Mouse (Mus musculus): ENCODE data around the gene Twnk. TPM values are rescaled to one million over a fixed set of nuclear protein-coding genes. Genes with fewer than 3 reads are reported as not detected.

Twnk gene
- 10 to 100 TPM; 34.8 to 40.2 (median 37.5) TPM for total RNA-seq (2022)

DNA sequence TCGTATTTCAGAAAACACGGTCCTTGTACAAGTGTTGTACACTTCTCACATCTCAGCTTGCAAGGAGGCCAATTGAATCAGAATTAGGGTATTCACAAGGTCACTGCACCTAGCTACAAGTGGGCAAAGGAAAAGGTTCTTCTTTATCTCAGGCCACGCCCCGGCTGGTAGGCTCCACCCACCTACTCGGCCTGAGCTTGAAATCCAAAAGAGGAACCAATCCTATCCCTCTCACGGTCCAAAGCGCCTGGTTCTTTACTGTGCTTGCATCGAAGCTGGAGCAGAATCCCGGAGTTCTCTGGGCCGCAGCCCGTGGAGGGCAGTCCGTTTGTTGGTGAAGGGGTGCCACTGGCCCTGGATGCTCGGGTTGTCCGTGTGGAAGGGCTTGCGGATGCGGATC lies at the start of gene Twnk:
Gene Twnk (plus strand): TSS at position 220 of the 400 bp plus-strand sequence.
- DNase-seq, result peak; percentile 54

DNA sequence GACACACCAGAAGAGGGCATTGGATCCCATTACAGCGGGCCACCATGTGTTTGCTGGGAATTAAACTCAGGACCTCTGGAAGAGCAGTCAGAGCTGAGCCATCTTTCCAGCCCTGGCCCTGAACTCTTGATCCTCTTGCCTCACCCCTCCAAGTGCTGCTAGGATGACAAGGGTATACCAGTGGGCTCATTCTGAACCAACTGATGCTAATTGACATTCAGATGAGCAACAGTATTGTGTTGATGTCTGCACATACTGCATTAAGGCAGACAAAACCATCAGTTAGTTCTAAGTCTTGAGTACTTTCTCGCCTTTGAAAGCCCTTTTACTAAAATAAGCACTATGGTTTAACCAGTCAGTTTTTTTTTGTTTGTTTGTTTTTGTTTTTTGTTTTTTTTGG lies 45.8 kb upstream of the Twnk start:
- DNase-seq, result no peak

DNA sequence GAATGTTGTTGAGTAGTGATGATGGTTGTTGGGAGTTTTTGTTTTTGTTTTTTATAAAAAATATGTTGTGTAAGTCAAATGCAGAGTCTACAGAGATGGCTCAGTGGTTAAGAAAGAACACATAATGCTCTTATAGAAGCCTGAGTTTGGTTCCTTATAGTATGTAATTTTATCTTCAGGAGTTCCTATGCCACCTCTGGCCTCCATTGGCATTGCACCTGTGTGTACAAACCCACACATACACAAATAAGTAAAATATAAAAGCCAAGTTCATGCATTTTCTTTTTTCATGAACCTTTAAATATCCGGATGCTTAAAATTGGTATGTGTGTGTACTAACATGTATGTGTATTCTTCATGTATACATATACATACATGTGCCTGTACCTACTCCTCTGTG lies 39.5 kb upstream of the Twnk start:
- no peak for DNase-seq

DNA sequence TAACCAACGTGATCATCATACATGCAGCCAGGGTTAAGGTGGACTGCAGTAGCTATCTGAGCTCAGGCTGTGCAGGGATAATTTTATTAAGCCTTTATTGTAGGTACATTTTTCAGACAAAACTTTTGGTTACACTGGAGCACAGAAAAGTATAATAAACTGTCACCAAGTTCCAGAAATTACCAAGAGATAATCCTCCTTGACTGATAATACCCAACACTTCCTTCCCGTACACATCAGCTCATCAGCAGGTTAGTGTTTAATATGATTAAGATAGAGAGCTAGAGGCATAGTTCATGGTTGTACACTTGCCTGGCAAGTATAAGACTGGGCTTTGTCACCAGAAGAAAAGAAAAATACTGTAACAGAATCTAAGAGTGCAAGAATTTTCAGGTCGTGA lies 37.1 kb upstream of the Twnk start:
- DNase-seq, result no peak

DNA sequence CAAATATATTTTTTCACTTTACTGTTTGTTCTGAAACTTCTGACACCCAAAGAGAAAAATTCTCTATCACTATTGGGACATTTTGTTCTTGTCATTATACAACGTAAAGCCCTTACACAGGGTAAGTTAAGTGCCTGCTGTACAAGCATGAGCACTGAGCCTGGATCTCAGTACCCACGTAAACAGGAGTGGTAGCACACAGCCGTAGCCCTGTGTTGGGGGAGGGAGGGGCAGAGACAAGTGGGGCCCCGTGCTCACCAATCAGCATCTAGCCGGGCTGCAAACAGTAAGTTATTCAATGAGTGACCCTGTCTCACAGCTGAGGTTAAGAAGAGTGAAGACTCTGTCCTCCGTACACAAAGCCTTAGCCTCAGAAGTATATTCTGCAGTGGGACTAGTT lies 28.8 kb upstream of the Twnk start:
- no peak for DNase-seq

DNA sequence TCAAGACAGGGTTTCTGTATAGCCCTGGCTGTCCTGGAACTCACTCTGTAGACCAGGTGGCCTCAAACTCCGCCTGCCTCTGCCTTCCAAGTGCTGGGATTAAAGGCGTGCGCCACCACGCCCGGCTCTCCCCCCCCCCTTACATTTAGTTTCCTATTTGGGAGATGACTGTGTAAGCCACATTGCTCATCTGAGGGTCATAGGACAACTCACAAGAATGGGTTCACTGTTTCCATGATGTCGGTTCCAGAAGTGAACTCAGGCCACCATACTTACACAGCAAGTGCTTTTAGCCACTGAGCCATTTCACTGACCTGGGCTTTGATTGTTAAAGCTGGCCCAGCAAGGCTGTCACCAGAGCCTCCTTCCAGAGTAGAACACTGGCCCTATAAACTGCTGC lies 28.3 kb upstream of the Twnk start:
- no peak for DNase-seq

DNA sequence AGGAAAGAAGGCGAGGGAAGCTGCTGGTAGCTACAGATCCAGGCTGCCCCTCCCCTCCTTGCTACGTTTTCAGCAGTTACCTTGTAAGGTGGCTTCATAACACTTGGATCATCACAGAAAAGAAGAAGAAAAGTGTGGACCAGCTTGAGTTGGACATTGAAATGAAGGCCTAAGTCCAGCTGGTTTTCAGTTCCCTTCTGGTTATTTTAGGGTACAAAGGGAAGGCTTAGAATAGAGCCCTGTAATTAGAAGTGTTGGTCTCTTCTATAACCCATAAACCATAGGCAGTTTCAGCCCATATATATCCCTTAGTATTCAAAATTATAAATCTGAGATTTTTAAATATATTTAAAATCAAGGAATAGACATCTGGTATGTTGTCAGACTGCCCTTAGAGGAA lies 24.7 kb upstream of the Twnk start:
- no peak for DNase-seq

DNA sequence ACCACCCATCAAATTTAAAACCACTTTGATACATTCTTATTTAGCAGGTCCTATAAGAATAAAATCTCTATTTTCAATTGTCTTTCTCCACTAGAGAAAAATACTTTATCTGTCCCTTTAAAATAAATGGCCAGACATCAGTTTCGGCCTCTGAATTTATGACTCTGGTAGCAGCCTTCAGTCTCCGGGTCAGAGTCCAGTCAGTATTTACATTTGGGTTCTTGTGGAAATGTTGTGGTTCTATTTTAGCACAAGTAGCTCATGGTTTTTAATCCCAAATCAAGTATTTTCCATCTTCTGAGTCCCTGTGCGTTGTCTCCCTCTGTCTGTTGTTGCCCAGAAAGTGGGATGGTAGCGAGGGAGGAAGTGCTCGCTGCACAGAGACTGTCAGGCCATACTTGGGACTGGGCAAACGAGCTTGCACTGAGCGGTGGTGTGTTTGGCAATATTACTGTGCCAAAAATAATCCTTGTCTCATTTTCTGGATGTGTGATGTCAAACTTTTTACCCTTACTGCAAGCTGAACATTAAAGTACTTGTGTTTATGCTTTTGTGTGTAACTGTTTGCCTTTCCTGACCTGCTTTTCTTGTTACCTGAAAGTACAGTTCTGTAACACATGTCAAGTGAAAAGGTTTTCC lies 22.9 kb upstream of the Twnk start:
- no peak for DNase-seq

DNA sequence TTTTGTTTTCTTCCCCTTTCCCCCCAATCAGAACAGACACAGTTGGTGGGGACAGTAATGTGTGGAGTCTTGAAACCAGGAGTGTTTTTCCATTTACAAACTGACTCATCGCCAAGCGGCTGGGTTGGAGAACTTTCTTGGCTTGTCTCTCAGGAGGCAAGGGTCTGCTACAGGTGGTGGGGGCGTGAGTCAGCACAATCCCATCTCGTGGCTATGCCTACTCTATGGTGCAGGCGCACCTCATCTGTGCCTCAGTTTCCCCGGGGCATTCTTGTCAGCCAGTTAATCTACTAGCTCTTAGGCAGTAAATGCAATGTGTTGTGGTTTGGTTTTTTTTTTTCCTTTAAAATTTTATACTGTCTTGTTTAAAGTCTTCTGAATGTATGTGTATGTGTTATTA lies 22.1 kb upstream of the Twnk start:
- DNase-seq, result no peak

DNA sequence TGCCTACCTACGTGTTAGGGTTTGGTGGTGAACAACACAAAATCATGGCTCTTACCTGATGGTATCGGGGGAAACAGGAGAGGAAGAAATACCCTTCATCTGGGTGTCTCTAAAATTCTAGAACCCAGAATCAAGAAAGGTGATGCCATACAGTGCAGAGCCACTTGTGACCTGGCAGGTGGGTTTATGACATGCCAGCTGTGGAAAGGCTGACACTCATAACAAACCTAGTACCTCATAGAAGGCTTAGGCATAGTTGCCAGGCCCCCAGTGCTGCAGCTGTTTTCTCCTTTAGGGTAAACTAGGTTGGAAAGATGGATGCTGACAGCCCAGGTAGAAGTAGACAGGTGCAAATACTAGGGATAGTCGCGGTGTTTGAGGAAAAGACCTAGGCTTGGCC lies 21.0 kb upstream of the Twnk start:
- no peak for DNase-seq

DNA sequence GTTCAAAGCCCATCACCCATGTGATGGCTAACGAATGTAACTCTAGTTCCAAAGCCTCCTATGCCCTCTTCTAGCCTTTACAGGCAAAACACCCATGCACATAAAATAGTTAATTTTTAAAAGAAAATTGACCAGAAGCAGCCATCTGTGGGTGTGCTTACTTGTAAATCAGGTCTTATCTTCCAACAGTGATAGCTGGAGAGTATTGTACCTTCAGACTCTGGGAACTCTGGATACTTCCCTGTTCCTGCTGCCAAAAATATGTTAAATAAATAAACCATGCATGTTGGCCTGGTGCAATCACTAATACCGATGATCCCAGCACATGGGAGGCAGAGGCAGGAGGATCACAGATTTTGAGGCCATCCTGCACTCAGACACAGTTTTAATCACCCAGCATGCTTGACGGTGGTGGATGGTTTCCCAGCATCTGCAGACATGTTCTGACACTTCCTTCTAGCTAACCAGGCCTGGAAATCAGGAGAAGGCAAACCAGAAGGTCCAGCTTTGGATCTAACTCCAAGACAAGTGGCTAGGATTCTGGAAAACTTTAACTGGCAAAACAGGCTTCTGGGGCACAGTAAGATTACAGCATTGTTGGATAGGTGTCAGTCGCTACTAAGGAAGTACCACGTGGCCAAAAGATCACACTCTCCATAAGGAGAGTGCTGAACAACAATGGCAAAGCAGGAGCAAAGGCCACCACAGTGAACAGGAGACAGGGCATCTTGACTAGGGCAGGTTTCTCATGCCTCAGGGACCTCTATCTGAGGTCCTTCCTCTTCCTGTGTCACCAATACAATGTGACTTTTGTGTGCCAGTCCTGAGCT lies 20.1 kb upstream of the Twnk start:
- DNase-seq, result no peak

DNA sequence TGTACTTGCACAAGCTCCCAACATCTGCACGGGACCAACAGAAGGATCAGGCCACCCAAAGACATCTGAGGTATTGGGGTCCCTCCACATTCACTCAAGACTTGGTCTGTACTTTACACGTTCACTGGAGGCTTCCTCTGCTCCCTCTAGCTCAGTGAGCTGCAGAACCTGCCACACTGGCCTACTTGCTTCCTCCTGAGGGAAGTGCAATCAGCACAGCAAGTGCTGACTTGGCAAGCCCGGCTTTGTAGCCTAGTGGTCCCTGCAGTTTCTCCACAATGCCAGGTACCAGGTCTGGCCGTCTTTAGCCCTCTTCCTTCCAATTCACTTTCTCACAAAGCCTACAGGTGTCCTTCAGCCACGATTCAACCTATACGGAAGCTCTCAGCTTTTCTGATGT lies 18.5 kb upstream of the Twnk start:
- no peak for DNase-seq

DNA sequence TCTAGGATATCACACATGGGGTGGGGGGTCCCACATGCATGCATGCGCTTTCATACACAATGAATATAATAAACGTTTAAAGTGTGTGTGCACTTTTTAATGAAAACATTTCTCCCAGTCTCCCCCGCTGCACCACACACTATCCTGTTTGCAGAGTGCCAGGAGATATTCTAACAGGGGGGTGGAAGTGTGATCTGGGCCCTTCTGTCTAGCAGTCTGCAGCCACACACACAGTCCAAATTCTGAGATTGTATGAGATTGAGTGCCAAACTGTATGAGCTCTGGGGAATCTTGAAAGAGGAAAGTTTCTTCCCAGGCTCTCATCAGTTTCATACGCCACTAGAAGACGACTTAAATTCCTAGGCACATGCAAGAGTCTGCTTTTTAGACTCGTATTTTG lies 17.6 kb upstream of the Twnk start:
- DNase-seq, result no peak

DNA sequence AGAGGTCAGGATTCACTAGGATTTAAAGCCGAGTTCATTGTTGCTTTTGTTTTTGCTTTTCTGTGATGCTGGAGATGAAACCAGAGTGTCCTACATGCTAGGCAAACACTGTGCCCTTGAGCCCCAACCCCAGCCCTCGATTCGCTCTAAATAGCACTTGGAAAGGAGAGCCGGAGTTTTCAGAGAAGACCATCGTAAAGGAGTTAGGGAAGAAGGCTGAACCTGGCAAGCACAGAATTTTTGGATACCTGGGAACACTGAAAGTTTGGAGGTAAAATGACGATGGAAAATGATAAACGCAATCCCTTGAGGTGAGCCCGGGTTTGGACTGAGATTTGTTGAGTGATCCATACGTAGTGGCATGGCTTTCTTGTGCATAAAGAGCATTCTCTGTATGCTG lies 17.1 kb upstream of the Twnk start:
- no peak for DNase-seq

DNA sequence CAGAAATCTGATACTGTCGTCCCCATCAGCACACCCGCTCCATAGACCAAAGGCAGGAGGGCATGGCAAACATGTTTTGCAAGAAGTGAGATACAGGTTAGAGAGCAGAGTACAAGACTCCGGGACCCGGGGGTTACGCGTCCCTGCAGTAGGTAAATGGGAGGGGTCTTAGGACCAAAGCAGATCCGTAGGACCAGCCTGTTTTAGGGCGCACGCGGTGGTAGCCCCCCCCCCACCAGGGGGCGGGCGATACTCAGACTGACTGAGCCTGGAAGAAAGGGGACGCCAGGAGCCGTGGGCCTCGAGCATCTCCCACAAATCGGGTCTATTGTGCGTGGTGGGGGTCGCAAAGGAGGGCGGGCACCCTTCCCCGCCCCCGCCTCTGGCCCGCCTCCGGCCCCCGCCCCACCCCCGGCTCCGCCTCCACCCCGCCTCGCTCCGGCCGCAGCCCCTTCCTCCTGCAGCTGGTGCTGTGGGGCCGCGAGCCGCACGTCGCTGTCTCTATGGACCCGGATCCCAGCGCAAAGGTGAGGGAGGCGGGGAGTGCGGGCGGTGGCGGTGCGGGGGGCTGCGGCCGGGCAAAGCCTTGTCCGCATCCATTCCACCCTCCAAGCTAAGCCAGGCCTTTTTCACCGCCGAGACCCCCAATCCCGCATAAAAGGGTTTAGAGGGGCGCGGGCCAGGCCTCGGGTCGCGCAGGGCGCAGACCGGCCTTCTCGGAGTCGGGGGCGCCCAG lies 16.5 kb upstream of the Twnk start, which contains the start of gene Sema4g:
Gene Sema4g (plus strand): TSS at position 271 of the 736 bp plus-strand sequence.
- no peak for DNase-seq

DNA sequence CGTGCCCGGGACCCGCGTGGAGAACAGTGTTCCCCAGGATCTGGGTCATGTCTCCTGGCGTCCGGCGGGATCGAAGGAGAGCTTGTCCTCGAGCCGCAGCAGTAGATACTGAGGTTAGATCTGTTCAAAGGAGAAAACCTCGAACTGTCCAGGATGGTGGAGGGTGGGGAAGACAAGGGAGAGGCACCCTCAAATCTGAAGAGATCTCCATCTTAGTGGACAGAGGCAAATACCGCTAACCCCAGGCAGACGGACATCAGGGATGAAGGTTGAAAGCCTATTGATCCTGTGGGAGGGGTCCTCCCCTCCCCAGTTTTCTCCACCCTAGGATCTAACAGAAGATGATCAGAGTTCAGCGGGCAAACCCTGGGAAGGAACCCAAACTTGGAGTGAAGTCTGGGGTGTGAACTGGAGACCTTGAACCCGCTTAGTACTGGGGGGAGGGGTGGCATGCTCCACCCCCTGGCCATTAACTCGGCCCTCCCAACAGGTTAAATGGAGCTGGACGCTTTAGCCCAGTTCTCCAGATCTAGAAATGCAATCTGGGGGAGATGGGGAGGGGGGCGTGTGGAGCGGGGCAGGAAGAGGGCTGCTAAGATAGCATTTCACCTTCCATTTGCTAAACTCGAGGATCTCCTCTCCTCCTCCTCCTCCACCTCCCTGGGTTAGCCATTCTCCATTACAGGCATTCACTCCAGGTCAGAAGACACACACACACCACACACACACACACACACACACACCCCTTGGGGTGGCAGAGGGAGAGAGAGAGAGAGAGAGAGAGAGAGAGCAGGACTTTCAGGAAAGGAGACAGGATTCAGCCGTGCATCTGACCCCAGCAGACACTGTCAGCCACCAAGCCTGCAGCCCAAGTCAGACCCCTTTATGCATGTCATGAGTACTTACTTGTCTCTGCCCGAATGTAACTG lies 15.6 kb upstream of the Twnk start:
- no peak for DNase-seq

DNA sequence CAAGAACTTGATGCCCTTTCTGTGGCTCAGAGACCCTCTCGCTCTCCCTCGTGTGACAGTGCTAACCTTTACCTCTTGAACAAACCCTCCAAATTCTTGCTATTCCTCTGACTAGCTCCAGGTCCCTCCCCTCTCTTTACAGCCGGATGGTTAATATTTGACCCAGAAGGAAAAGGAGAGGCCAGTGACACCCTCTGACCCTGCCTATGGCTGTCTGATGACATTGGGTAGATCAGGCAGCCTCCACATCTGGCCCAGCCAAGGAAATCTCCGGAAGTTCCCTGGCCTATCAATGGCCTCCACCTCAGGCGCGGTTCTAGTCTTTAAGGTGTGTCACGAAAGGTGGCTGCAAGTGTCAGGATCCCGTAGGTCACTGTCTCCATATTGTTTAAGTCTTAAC lies 14.4 kb upstream of the Twnk start:
- no peak for DNase-seq

DNA sequence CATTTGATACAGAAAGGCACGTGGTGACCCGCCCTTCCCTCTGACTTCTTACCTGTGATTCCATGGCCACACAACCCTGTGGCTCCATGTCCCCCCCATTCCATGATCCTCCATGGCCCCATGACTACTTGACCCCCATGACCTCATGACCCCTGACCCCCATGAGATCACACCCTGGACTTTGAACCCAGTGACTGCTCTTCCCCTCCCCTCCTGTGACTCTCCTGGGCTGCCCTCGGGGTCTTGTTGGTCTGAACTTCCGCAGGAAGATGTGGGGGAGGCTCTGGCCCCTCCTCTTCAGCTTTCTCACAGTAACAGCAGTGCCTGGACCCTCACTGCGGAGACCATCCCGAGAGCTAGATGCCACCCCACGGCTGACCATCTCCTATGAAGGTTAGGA lies 13.2 kb upstream of the Twnk start:
- no peak for DNase-seq

DNA sequence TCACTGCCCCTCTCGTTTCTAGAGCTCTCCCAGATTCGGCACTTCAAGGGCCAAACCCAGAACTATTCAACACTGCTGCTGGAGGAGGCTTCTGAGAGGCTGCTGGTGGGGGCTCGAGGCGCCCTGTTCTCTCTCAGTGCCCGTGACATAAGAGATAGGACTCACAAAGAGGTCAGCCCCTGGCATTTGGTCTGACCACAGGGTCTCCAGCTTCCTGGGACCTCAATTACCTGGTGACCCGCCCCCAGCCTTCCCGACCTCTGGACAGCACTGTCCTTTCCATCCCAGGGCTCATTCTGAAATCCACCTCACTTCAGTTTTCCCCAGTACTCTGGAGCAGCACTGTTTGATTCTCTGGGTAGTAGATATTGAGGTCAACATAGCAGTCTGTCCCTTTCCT lies 12.8 kb upstream of the Twnk start:
- DNase-seq, result no peak

DNA sequence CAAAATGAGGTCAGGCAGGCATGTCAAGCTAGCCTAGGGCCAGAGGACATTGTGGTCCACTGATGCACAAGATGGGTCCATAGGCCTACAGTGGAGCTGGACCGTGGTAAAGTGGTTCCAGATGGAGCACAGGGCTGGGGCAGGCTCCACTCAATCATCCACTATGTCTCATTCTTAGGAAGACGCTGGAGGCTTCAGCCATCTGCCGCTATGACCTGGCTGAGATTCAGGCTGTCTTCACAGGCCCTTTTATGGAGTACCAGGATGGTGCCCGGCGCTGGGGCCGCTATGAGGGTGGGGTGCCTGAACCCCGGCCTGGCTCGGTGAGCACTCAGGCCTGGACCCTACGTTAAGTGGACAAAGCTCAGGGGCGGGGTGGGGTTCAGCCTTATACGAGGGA lies 7.7 kb upstream of the Twnk start:
- no peak for DNase-seq

DNA sequence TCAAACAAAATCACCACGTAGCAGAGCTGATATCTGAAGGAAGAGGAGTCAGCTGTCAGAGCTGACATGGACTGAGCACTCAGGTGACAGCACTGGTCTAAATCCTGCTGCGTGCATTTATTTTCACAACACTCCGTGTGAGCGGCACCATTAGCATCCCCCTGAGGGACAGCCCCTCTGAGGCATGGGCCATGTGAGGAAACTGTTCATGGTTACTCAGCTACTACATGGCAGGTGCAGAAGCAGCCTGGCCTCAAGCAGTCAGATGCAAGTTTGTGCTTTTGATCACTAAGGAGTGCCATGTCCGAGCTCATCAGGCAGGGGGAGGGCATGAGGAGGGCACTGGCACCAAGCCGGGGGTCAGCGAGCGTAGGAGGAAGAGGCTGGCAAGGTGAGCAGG lies 5.8 kb upstream of the Twnk start:
- DNase-seq, result no peak

DNA sequence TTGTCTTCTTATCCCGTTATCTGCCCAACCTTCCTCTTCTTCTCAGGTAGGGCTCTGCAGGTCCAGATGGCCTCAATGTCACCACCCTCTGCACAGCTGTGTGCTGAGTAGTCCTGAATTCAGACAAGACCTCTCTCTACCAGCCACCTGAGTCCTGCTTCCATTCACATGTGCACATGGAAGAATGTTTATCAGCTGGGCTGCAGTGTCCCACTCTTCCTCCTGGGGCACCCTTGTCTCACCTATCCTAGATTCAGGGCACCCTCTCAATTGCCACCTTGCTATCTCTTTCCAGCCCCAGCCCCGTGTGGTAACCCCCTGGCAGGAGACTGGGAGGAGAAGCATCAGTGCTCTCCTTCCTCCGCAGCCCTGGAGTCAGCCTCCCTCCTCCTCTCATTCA lies 3.2 kb upstream of the Twnk start:
- DNase-seq, result peak; percentile 2
